Mouse (Mus musculus): ENCODE data around the gene Pard3b. TPM values are rescaled to one million over a fixed set of nuclear protein-coding genes. Genes with fewer than 3 reads are reported as not detected.

Gene Pard3b
- polyA plus RNA-seq, 1 experiment from 2014 or later, result 27.7 TPM

- Histone ChIP-seq H3K9ac (no peak overlapping the region), H3K27ac (no peak overlapping the region), H3K36me3 (no peaks in the 10 kb centered on the region), H3K4me1 (replicated peaks) (no peaks in the 10 kb centered on the region), H3K27me3 (replicated peaks) (no peaks in the 10 kb centered on the region), H3K4me3 (replicated peaks) (no peak overlapping the region), H3K9me3 (no peaks in the 10 kb centered on the region), H3K4me2 (replicated peaks) (no peak overlapping the region)
- 69% methylated on average over 6 of the region's 6 CpGs for WGBS
- no peak for ATAC-seq
These were observed 850.2 kb downstream of the Pard3b start for GRCm38 (mm10) chr1:62488871-62489270.

GRCm38 (mm10) chr1:62499146-62499545, 860.5 kb downstream of the Pard3b start:
- Histone ChIP-seq H3K4me3 (replicated peaks) (no peak overlapping the region), H3K27me3 (replicated peaks) (no peaks in the 10 kb centered on the region), H3K9ac (no peak overlapping the region), H3K27ac (no peak overlapping the region), H3K4me1 (replicated peaks) (no peaks in the 10 kb centered on the region), H3K9me3 (no peaks in the 10 kb centered on the region), H3K4me2 (replicated peaks) (no peak overlapping the region), H3K36me3 (no peaks in the 10 kb centered on the region)
- no peak for ATAC-seq
- 68% methylated on average over 5 of the region's 5 CpGs for WGBS

GRCm38 (mm10) chr1:62510501-62510900, 871.9 kb downstream of the Pard3b start:
- no peak overlapping the region for H3K27ac ChIP-seq
- 87% methylated on average over 4 of the region's 4 CpGs for WGBS
- ATAC-seq, result no peak
- no peak overlapping the region for H3K4me2 ChIP-seq (replicated peaks)
- H3K9ac ChIP-seq, result no peak overlapping the region
- H3K9me3 ChIP-seq, result no peaks in the 10 kb centered on the region
- no peak overlapping the region for H3K4me3 ChIP-seq (replicated peaks)
- no peaks in the 10 kb centered on the region for H3K4me1 ChIP-seq (replicated peaks)
- no peaks in the 10 kb centered on the region for H3K27me3 ChIP-seq (replicated peaks)
- no peaks in the 10 kb centered on the region for H3K36me3 ChIP-seq

- Histone ChIP-seq H3K9me3 (no peaks in the 10 kb centered on the region), H3K9ac (no peak overlapping the region), H3K27ac (no peak overlapping the region), H3K36me3 (no peaks in the 10 kb centered on the region), H3K4me3 (replicated peaks) (no peak overlapping the region), H3K4me1 (replicated peaks) (no peaks in the 10 kb centered on the region), H3K27me3 (replicated peaks) (no peaks in the 10 kb centered on the region), H3K4me2 (replicated peaks) (no peak overlapping the region)
- ATAC-seq, result no peak
- 86% methylated on average over 3 of the region's 3 CpGs for WGBS
These were observed 873.1 kb downstream of the Pard3b start for GRCm38 (mm10) chr1:62511681-62512080.

- H3K4me1 ChIP-seq (replicated peaks), result no peaks in the 10 kb centered on the region
- H3K9ac ChIP-seq, result no peak overlapping the region
- ATAC-seq, result no peak
- H3K27me3 ChIP-seq (replicated peaks), result no peaks in the 10 kb centered on the region
- no peak overlapping the region for H3K27ac ChIP-seq
- 74% methylated on average over 2 of the region's 2 CpGs for WGBS
- no peaks in the 10 kb centered on the region for H3K36me3 ChIP-seq
- H3K9me3 ChIP-seq, result no peaks in the 10 kb centered on the region
- H3K4me2 ChIP-seq (replicated peaks), result no peak overlapping the region
- H3K4me3 ChIP-seq (replicated peaks), result no peak overlapping the region
These were observed 880.1 kb downstream of the Pard3b start for GRCm38 (mm10) chr1:62518621-62519213.

- WGBS, result 86% methylated on average over 7 of the region's 7 CpGs
- H3K4me3 ChIP-seq (replicated peaks), result no peak overlapping the region
- no peaks in the 10 kb centered on the region for H3K36me3 ChIP-seq
- no peaks in the 10 kb centered on the region for H3K9me3 ChIP-seq
- H3K4me2 ChIP-seq (replicated peaks), result no peak overlapping the region
- H3K9ac ChIP-seq, result no peak overlapping the region
- no peak for ATAC-seq
- no peaks in the 10 kb centered on the region for H3K27me3 ChIP-seq (replicated peaks)
- H3K4me1 ChIP-seq (replicated peaks), result no peaks in the 10 kb centered on the region
- no peak overlapping the region for H3K27ac ChIP-seq
These were observed 882.7 kb downstream of the Pard3b start for GRCm38 (mm10) chr1:62521368-62521767.

DNA sequence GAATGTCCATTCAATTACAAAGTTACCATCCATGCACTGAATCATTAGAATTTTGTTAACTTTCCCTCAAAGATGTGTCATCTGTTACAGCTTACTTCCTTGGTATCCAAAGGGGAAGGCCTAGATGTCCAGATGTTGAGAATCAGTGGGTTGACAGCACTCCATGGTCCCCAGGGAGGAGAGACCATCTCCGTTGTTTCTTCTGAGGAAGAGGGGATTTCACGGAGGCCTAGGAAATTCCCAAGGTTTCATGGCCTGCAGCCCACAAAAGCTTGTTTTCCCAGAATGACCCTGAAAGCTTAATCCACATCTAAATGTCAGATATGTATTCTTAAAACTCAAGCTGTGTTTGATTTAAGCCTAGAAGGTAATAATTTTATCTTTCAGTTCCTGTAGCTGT, 884.1 kb downstream of the Pard3b start:
- Histone ChIP-seq H3K27me3 (replicated peaks) (no peaks in the 10 kb centered on the region), H3K9ac (no peak overlapping the region), H3K36me3 (no peaks in the 10 kb centered on the region), H3K9me3 (no peaks in the 10 kb centered on the region), H3K4me1 (replicated peaks) (no peaks in the 10 kb centered on the region), H3K27ac (no peak overlapping the region), H3K4me2 (replicated peaks) (no peak overlapping the region), H3K4me3 (replicated peaks) (no peak overlapping the region)
- no peak for ATAC-seq
- WGBS, result 50% methylated on average over 2 of the region's 2 CpGs

GRCm38 (mm10) chr1:62527788-62528187, 889.2 kb downstream of the Pard3b start:
- H3K27me3 ChIP-seq (replicated peaks), result no peaks in the 10 kb centered on the region
- no peak overlapping the region for H3K4me3 ChIP-seq (replicated peaks)
- H3K27ac ChIP-seq, result no peak overlapping the region
- H3K4me2 ChIP-seq (replicated peaks), result no peak overlapping the region
- no peaks in the 10 kb centered on the region for H3K36me3 ChIP-seq
- WGBS, result 71% methylated on average over 7 of the region's 7 CpGs
- no peak overlapping the region for H3K9ac ChIP-seq
- ATAC-seq, result no peak
- no peaks in the 10 kb centered on the region for H3K9me3 ChIP-seq
- H3K4me1 ChIP-seq (replicated peaks), result no peaks in the 10 kb centered on the region

DNA sequence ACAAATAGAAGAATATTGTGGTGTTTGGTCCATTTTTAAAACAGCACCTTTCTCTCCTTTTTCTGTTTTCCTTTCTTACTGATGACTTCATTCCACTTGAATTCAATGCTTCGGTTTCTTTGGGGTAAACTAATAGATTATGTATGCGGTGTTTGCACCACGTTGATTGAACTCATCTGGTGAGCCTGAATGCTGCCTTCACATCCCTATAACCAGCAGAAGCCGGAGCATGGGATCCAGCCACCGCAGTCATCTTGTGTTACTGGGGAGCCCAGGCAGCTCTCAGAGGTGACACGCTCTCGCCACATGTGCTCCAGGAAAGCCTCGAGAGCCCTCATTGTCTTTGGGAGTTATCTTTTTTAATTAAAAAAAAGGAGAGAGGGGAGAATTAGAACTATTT, 891.3 kb downstream of the Pard3b start:
- 80% methylated on average over 8 of the region's 8 CpGs for WGBS
- Histone ChIP-seq H3K9me3 (no peaks in the 10 kb centered on the region), H3K36me3 (no peaks in the 10 kb centered on the region), H3K27ac (no peak overlapping the region), H3K27me3 (replicated peaks) (no peaks in the 10 kb centered on the region), H3K4me1 (replicated peaks) (no peaks in the 10 kb centered on the region), H3K4me3 (replicated peaks) (no peak overlapping the region), H3K9ac (no peak overlapping the region), H3K4me2 (replicated peaks) (no peak overlapping the region)
- ATAC-seq, result no peak

- no peak overlapping the region for H3K4me3 ChIP-seq (replicated peaks)
- 60% methylated on average over 10 of the region's 10 CpGs for WGBS
- no peak for ATAC-seq
These were observed 894.0 kb downstream of the Pard3b start for GRCm38 (mm10) chr1:62532426-62533126.

GRCm38 (mm10) chr1:62548953-62549352, 910.3 kb downstream of the Pard3b start:
- no peak overlapping the region for H3K27ac ChIP-seq
- no peak overlapping the region for H3K9ac ChIP-seq
- H3K4me2 ChIP-seq (replicated peaks), result no peak overlapping the region
- no peak overlapping the region for H3K4me3 ChIP-seq (replicated peaks)
- no peaks in the 10 kb centered on the region for H3K27me3 ChIP-seq (replicated peaks)
- no peaks in the 10 kb centered on the region for H3K9me3 ChIP-seq
- no peaks in the 10 kb centered on the region for H3K4me1 ChIP-seq (replicated peaks)
- 86% methylated on average over 4 of the region's 4 CpGs for WGBS
- ATAC-seq, result no peak
- no peaks in the 10 kb centered on the region for H3K36me3 ChIP-seq

More at GRCm38 (mm10) chr1:62532426-62533126, 894.0 kb downstream of the Pard3b start:
- no peaks in the 10 kb centered on the region for H3K27me3 ChIP-seq (replicated peaks)
- no peak overlapping the region for H3K9ac ChIP-seq
- no peaks in the 10 kb centered on the region for H3K4me1 ChIP-seq (replicated peaks)
- no peaks in the 10 kb centered on the region for H3K36me3 ChIP-seq
- no peaks in the 10 kb centered on the region for H3K9me3 ChIP-seq
- no peak overlapping the region for H3K27ac ChIP-seq
- H3K4me2 ChIP-seq (replicated peaks), result no peak overlapping the region

GRCm38 (mm10) chr1:62550546-62550945, 911.9 kb downstream of the Pard3b start:
- no peaks in the 10 kb centered on the region for H3K4me1 ChIP-seq (replicated peaks)
- no peak overlapping the region for H3K4me2 ChIP-seq (replicated peaks)
- no peaks in the 10 kb centered on the region for H3K27me3 ChIP-seq (replicated peaks)
- no peak overlapping the region for H3K27ac ChIP-seq
- no peaks in the 10 kb centered on the region for H3K36me3 ChIP-seq
- no peak overlapping the region for H3K9ac ChIP-seq
- H3K4me3 ChIP-seq (replicated peaks), result no peak overlapping the region
- no peaks in the 10 kb centered on the region for H3K9me3 ChIP-seq
- WGBS, result 49% methylated on average over 2 of the region's 2 CpGs
- no peak for ATAC-seq

DNA sequence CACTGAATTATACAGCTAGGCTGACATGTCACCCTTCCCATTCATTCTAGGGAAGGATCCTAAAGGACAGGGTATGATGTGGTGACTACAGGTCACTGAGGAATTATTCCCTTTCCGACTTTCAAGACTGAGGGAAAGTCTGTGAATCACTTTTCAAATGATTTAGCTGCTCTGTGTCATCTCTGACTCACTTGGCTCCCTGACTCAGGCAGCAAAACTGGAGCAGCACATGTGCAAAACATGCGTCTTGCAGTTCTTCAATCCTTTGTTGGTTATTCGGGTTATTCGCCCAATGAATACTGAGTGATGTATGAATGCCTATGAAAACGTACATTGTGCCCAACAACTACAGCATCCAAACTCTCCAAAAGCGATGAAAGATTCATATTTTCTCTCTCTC, 912.9 kb downstream of the Pard3b start:
- Histone ChIP-seq H3K36me3 (no peaks in the 10 kb centered on the region), H3K27me3 (replicated peaks) (no peaks in the 10 kb centered on the region), H3K4me2 (replicated peaks) (no peak overlapping the region), H3K9ac (no peak overlapping the region), H3K27ac (no peak overlapping the region), H3K4me1 (replicated peaks) (no peaks in the 10 kb centered on the region), H3K9me3 (no peaks in the 10 kb centered on the region), H3K4me3 (replicated peaks) (no peak overlapping the region)
- WGBS, result 76% methylated on average over 6 of the region's 6 CpGs
- no peak for ATAC-seq
